Mouse (Mus musculus) liver, embryonic 11.5 days (tissue): ENCODE measurements around the gene Cyth4. TPM values are rescaled to one million over a fixed set of nuclear protein-coding genes. Genes with fewer than 3 reads are reported as not detected.

Experiments
- ATAC-seq: fragments of 200-750 bp; cut with Nextera tagmentation; replicated peaks from 2 replicates; pipeline ENCODE4 v1.8.0; 2017; ENCODE audit warnings: moderate number of reproducible peaks, mild to moderate bottlenecking, moderate TSS enrichment, moderate library complexity; ENCODE audit not compliant: low FRiP score
- DNase-seq: peaks from one replicate; pipeline ENCODE4 v3.0.0-alpha.2; 2017; ENCODE audit warnings: low spot score
- H3K27ac ChIP-seq: fragments of 300-500 bp; sonication (generic); 2 replicates; pipeline ENCODE4 v1.5.1; 2014; ENCODE audit warnings: mild to moderate bottlenecking, low read depth, low read length, control low read depth
- H3K27me3 ChIP-seq: fragments of 300-500 bp; sonication (generic); replicated peaks from 2 replicates; pipeline ENCODE4 v1.6.1; 2014; ENCODE audit warnings: low read length, mixed read lengths; ENCODE audit not compliant: control insufficient read depth, insufficient read depth
- H3K36me3 ChIP-seq: fragments of 300-500 bp; sonication (generic); 2 replicates; pipeline ENCODE4 v1.6.1; 2014; ENCODE audit warnings: mild to moderate bottlenecking, low read length, moderate library complexity, mixed read lengths; ENCODE audit not compliant: control insufficient read depth, insufficient read depth
- H3K4me1 ChIP-seq: fragments of 300-500 bp; sonication (generic); replicated peaks from 2 replicates; pipeline ENCODE4 v1.6.1; 2014; ENCODE audit warnings: low read length, mixed read lengths; ENCODE audit not compliant: control insufficient read depth, insufficient read depth
- H3K4me2 ChIP-seq: fragments of 300-500 bp; sonication (generic); 2 replicates; pipeline ENCODE4 v1.6.1; 2014; ENCODE audit warnings: mild to moderate bottlenecking, control low read depth, moderate library complexity
- H3K4me3 ChIP-seq: fragments of 300-500 bp; sonication (generic); 2 replicates; pipeline ENCODE4 v1.5.1; 2014; ENCODE audit warnings: low read depth, low read length, control low read depth
- H3K9ac ChIP-seq: fragments of 300-500 bp; sonication (generic); 2 replicates; pipeline ENCODE4 v1.6.1; 2014; ENCODE audit warnings: low read depth, low read length, control low read depth
- H3K9me3 ChIP-seq: fragments of 300-500 bp; sonication (generic); 2 replicates; pipeline ENCODE4 v1.6.1; 2016; ENCODE audit warnings: low read length, inconsistent platforms, mixed read lengths; ENCODE audit not compliant: control insufficient read depth
- WGBS: fragments of 180-500 bp; shearing (Covaris S2); extraction: QIAGEN DNeasy Blood & Tissue Kit; methylation state at CpG from one replicate; pipeline ENCODE4 v1.1.7; 2014; 5-methylcytosine and 5-hydroxymethylcytosine counted together
- polyA plus RNA-seq: library from polyadenylated mRNA; unstranded; fragments of >200 nt; fragmentation: Nextera tagmentation; extraction: Ambion mirVana; gene quantifications from 2 replicates; pipeline ENCODE4 v1.2.1, GENCODE M21; 2014

Cyth4 gene
- polyA plus RNA-seq, 1 experiment from 2014 or later: 7.8 TPM

DNA sequence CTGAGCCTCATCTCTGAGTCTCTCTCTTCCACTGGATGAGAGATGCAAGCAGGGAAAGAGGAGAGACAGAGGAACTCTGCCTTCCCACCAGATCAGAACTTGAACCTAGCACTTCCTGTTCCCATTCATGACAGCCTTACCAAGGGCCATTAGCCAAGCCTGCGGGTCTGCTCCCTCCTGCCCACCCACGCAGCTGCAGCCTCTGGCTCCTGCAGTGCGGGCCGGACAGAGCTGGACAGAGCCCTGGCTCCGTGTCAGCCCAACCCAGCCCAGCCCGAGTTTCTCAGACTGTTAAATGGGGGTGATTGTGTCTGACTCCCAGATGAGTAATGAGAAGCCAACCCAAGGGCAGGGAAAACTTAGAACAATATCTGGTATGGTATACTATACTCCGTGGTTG is 38.4 kb downstream of the Cyth4 start:
- Histone ChIP-seq H3K36me3 (no peaks in the 10 kb centered on the region), H3K9me3 (no peaks in the 10 kb centered on the region), H3K9ac (no peak overlapping the region), H3K27ac (no peak overlapping the region), H3K4me3 (no peak overlapping the region), H3K4me1 (no peaks in the 10 kb centered on the region), H3K27me3 (peaks cover 19% of the 10 kb centered on the region), H3K4me2 (no peak overlapping the region)
- WGBS: 44% methylated on average over 7 of the region's 7 CpGs
- ATAC-seq (no peak), DNase-seq (no peak)

DNA sequence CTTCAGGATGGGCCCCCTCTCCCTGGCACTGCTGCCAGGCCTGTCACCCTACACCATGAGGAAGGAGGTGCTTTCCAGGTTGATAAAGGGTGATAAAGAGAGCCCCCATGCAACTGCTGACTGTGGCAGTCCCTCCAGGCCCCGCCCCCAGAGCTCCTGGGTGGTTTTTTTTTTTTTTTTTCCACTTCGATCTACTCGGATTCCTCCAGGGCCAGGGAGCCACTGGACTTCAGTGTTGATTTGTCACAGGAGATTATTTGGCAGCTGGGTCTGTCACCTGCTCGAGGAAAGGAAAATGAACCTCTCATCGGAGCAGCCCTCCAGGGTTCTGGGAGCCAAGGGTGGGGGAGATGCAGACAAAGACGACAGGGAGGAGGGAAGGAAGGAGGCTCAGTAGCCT is 46.8 kb downstream of the Cyth4 start:
- ATAC-seq: no peak
- Histone ChIP-seq H3K27ac (no peak overlapping the region), H3K36me3 (no peaks in the 10 kb centered on the region), H3K4me3 (no peak overlapping the region), H3K4me1 (no peaks in the 10 kb centered on the region), H3K9ac (no peak overlapping the region), H3K4me2 (no peak overlapping the region), H3K27me3 (peaks cover 6% of the 10 kb centered on the region), H3K9me3 (no peaks in the 10 kb centered on the region)
- 20% methylated on average over 6 of the region's 6 CpGs for WGBS
- no peak for DNase-seq

DNA sequence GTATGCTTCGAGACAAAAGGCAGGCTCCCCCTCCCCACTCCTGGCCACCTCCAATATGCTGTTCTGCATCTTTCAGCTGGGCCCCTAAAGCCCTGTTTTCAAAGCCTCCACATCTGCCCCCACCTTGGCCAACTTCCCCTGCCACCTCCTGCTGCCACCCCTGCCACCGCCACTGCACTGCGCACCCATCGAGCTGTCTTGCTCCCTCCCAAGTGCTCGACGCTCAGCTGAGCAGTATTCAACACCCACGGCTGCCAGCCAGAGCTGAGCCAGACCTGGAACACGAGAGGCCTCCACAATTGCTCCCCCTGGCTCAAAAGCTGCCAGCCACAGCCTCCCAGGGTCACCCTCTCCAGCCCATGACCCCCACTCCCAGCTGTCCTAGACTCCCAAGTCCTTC is 47.8 kb downstream of the Cyth4 start:
- Histone ChIP-seq H3K27me3 (peaks cover 7% of the 10 kb centered on the region; the same call in 1 of the 2 replicates), H3K4me3 (no peak overlapping the region), H3K4me1 (no peaks in the 10 kb centered on the region), H3K4me2 (no peak overlapping the region), H3K27ac (no peak overlapping the region), H3K36me3 (no peaks in the 10 kb centered on the region), H3K9ac (no peak overlapping the region), H3K9me3 (no peaks in the 10 kb centered on the region)
- ATAC-seq: no peak
- DNase-seq: no peak
- whole genome bisulfite sequencing: 46% methylated on average over 8 of the region's 8 CpGs

DNA sequence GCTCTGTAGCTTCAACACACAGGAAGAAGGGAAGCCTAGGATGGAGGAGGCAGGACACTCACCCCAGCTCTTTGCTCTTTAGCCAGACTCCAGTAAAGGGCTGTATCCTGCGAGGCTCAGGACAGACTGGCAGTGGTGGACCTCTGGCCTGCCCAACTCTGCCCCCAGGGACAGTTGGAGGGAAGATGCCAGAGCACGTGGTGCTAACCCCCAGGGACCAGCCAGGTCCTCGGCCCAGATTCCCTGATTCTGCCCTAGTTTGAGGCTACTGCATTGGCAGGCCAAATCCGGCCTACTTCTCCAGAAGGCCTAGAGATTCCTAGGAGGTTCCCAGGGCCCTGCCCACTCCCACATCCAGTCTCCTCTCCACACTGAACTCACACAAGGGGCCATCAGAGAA is 50.9 kb downstream of the Cyth4 start:
- Histone ChIP-seq H3K4me1 (no peaks in the 10 kb centered on the region), H3K36me3 (no peaks in the 10 kb centered on the region), H3K4me3 (no peak overlapping the region), H3K4me2 (no peak overlapping the region), H3K9me3 (no peaks in the 10 kb centered on the region), H3K27me3 (peaks cover 7% of the 10 kb centered on the region; the same call in 1 of the 2 replicates), H3K27ac (no peak overlapping the region), H3K9ac (no peak overlapping the region)
- 54% methylated on average over 4 of the region's 4 CpGs for WGBS
- no peak for ATAC-seq
- DNase-seq: no peak

DNA sequence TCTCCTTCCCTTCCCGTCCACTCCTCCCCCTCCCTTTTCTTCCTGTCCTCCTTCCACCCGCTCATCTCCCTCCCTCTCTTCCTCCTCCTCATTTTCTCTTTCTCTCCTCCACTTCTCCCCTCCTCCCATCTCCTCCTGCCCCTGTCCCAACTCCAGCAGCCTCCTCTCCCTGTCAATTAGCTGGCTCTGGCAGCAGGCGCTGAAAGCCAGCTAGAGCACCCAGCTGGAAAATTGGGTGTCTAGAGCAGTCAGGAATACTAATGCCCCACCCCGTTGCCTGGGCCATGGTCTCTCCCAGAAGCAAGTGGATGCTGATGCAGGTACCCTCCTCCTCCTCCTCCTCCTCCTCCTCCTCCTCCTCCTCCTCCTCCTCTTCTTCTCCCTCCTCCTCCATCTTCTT is 54.3 kb downstream of the Cyth4 start:
- H3K4me3 ChIP-seq: no peak overlapping the region
- no peak overlapping the region for H3K4me2 ChIP-seq
- H3K27me3 ChIP-seq: 0 out of 2 replicates have a peak, but pooled peaks cover 2% of the 10 kb centered on the region
- H3K9me3 ChIP-seq: no peaks in the 10 kb centered on the region
- no peak for ATAC-seq
- 41% methylated on average over 4 of the region's 4 CpGs for WGBS
- no peak overlapping the region for H3K9ac ChIP-seq
- no peak for DNase-seq
- no peaks in the 10 kb centered on the region for H3K4me1 ChIP-seq
- H3K36me3 ChIP-seq: no peaks in the 10 kb centered on the region
- no peak overlapping the region for H3K27ac ChIP-seq

DNA sequence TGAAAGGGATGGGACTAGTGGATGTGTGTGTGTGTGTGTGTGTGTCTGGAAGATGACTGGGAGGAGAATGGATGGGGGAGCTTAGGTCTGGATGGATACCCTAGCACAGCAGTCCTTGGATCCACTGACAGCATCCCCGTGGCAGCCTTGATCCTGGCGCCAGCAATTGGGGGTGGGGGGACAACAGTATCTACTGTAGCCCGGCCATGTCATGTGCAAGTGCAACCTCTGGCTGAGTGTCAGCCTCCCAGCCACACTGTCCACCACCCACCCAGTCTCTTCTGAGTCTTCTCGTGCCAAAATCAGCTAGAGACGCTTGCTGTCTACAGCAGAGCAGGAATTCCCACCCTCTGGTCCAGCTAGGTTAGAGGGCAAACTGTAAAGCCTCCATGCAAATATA is 67.4 kb downstream of the Cyth4 start:
- no peak overlapping the region for H3K4me2 ChIP-seq
- H3K27me3 ChIP-seq: 0 out of 2 replicates have a peak, but pooled peaks cover 5% of the 10 kb centered on the region
- H3K9me3 ChIP-seq: no peaks in the 10 kb centered on the region
- no peak overlapping the region for H3K9ac ChIP-seq
- WGBS: 58% methylated on average over 5 of the region's 5 CpGs
- DNase-seq: no peak
- H3K36me3 ChIP-seq: no peaks in the 10 kb centered on the region
- no peak overlapping the region for H3K4me3 ChIP-seq
- H3K27ac ChIP-seq: no peak overlapping the region
- H3K4me1 ChIP-seq: no peaks in the 10 kb centered on the region
- no peak for ATAC-seq

DNA sequence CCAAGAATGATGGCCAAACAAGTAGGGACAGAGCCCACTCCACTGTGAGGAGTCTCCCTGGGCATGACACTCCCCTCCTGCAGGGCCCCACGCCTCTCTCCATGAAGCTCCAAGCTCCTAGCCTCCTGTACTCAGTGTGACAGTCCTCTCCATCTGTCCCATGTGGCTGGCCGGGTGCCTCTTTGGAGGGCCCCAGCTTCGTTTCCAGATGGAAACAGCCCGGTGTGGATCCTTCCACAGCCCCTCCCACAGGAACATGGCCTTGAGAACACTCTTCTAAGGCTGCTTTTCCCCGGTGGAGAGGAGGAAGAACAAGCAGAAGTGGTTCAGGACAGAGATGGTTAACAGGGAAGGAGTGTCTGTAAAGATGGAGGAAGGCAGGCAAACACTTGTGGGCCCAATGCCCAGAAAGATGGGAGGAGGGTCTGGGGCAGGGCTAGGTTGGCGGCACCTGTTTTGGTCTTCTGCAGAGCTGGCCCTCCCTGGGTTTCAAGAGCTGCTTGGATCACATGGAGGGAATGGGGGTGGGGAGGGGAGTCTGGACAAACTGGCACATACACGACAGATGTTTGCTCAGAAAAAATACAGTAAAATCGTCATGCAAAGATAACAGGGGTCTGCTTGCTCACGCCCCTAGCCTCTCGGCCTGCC is 72.5 kb downstream of the Cyth4 start:
- ATAC-seq (no peak), DNase-seq (no peak)
- no peaks in the 10 kb centered on the region for H3K9me3 ChIP-seq
- H3K4me1 ChIP-seq: no peaks in the 10 kb centered on the region
- no peak overlapping the region for H3K4me2 ChIP-seq
- no peak overlapping the region for H3K27ac ChIP-seq
- H3K36me3 ChIP-seq: no peaks in the 10 kb centered on the region
- H3K9ac ChIP-seq: no peak overlapping the region
- H3K27me3 ChIP-seq: peaks cover 49% of the 10 kb centered on the region
- H3K4me3 ChIP-seq: no peak overlapping the region
- WGBS: 56% methylated on average over 10 of the region's 10 CpGs

DNA sequence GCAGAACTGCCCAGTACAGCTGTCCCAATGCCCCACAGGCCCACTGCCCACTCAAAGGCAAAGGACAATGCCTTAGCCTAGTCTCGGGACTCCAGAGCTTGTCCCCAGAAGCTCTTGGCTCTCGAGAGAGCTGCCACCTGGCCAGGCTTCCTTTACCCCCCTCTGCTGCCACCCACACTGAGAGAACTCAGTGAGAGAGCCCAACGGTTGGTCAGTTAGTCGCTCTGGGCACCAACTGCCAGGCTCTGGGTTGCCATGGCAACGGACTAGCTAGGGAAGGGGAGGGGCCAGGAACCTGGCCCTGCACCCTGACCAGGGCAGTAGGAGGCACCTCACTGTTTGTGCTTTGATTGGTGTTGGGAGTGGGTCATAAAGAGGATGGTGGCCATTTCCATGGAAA is 73.5 kb downstream of the Cyth4 start:
- 52% methylated on average over 5 of the region's 5 CpGs for whole genome bisulfite sequencing
- Histone ChIP-seq H3K27ac (no peak overlapping the region), H3K4me3 (no peak overlapping the region), H3K27me3 (peaks cover 55% of the 10 kb centered on the region), H3K9ac (no peak overlapping the region), H3K4me1 (no peaks in the 10 kb centered on the region), H3K9me3 (no peaks in the 10 kb centered on the region), H3K36me3 (no peaks in the 10 kb centered on the region), H3K4me2 (no peak overlapping the region)
- no peak for DNase-seq
- no peak for ATAC-seq
